Mouse (Mus musculus) cortical plate, adult 2 months (tissue): Measurements from ENCODE around the gene Wdr6.

Experiments used
- CTCF ChIP-seq: fragments of 200-500 bp; IDR thresholded peaks from 2 replicates; pipeline ENCODE4 v1.5.1; 2011; ENCODE audit warnings: mild to moderate bottlenecking, control low read depth, low read length; ENCODE audit not compliant: insufficient read depth; ENCODE audit errors: extremely low read depth
- POLR2A ChIP-seq: fragments of 200-500 bp; IDR thresholded peaks from 2 replicates; pipeline ENCODE4 v1.6.1; 2011; ENCODE audit warnings: mild to moderate bottlenecking, low read length, control low read depth; ENCODE audit not compliant: insufficient read depth; ENCODE audit errors: extremely low read depth

GRCm38 (mm10) chr9:108577934-108578544, 500 bp downstream of the Wdr6 start:
- no peak for TF ChIP-seq CTCF
- TF ChIP-seq POLR2A: no peak
